Mouse (Mus musculus): Measurements from ENCODE around the gene Dph2. TPM values are rescaled to one million over a fixed set of nuclear protein-coding genes. Genes with fewer than 3 reads are reported as not detected.

Dph2 gene
- total and polyA plus RNA-seq, 2 experiments from 2014 or later: 7.2 to 10.2 TPM

- Histone ChIP-seq H3K27me3 (ENCODE audit: control insufficient read depth, insufficient read depth, low read length) (no peaks in the 10 kb centered on the region), H3K9me3 (replicated peaks; ENCODE audit: control insufficient read depth, low read length) (no peaks in the 10 kb centered on the region), H3K27ac (ENCODE audit: low read depth) (no peak overlapping the region), H3K4me3 (ENCODE audit: low read depth, low read length) (no peak overlapping the region), H3K9ac (replicated peaks; ENCODE audit: low read depth, low read length) (no peak overlapping the region), H3K4me2 (ENCODE audit: low read depth, low read length) (no peak overlapping the region), H3K36me3 (replicated peaks; ENCODE audit: control insufficient read depth, insufficient read depth, low read length) (no peaks in the 10 kb centered on the region), H3K4me1 (ENCODE audit: control insufficient read depth, insufficient read depth) (no peaks in the 10 kb centered on the region)
- TF ChIP-seq CTCF (IDR thresholded peaks at IDR 0.05; ENCODE audit: low read depth): no peak
- no peak for TF ChIP-seq EP300 (IDR thresholded peaks at IDR 0.05; ENCODE audit: low read depth)
- ATAC-seq (ENCODE audit: insufficient read depth, low read depth) (no peak), DNase-seq (ENCODE audit: low spot score) (no peak)
- WGBS: 62% methylated on average over 7 of the region's 7 CpGs
These were observed 41.0 kb downstream of the Dph2 start for GRCm38 (mm10) chr4:117850871-117851270.

- no peak overlapping the region for H3K9ac ChIP-seq (replicated peaks; ENCODE audit: low read depth, low read length)
- H3K4me3 ChIP-seq (ENCODE audit: low read depth, low read length): no peak overlapping the region
- H3K9me3 ChIP-seq (replicated peaks; ENCODE audit: control insufficient read depth, low read length): no peaks in the 10 kb centered on the region
- DNase-seq (ENCODE audit: low spot score) (no peak), ATAC-seq (ENCODE audit: insufficient read depth, low read depth) (no peak)
- H3K4me1 ChIP-seq (ENCODE audit: control insufficient read depth, insufficient read depth): no peaks in the 10 kb centered on the region
- H3K4me2 ChIP-seq (ENCODE audit: low read depth, low read length): no peak overlapping the region
- no peak for TF ChIP-seq CTCF (IDR thresholded peaks at IDR 0.05; ENCODE audit: low read depth)
- TF ChIP-seq EP300 (IDR thresholded peaks at IDR 0.05; ENCODE audit: low read depth): no peak
- 72% methylated on average over 7 of the region's 7 CpGs for WGBS
- no peaks in the 10 kb centered on the region for H3K27me3 ChIP-seq (ENCODE audit: control insufficient read depth, insufficient read depth, low read length)
- no peaks in the 10 kb centered on the region for H3K36me3 ChIP-seq (replicated peaks; ENCODE audit: control insufficient read depth, insufficient read depth, low read length)
- no peak overlapping the region for H3K27ac ChIP-seq (ENCODE audit: low read depth)
These were observed 41.7 kb downstream of the Dph2 start for GRCm38 (mm10) chr4:117850176-117850575.

- H3K9me3 ChIP-seq (replicated peaks; ENCODE audit: control insufficient read depth, low read length): no peaks in the 10 kb centered on the region
- no peaks in the 10 kb centered on the region for H3K36me3 ChIP-seq (replicated peaks; ENCODE audit: control insufficient read depth, insufficient read depth, low read length)
- ATAC-seq (ENCODE audit: insufficient read depth, low read depth) (no peak), DNase-seq (ENCODE audit: low spot score) (no peak)
- no peak overlapping the region for H3K4me2 ChIP-seq (ENCODE audit: low read depth, low read length)
- 75% methylated on average over 5 of the region's 5 CpGs for WGBS
- no peak overlapping the region for H3K4me3 ChIP-seq (ENCODE audit: low read depth, low read length)
- no peaks in the 10 kb centered on the region for H3K27me3 ChIP-seq (ENCODE audit: control insufficient read depth, insufficient read depth, low read length)
- no peak for TF ChIP-seq EP300 (IDR thresholded peaks at IDR 0.05; ENCODE audit: low read depth)
- no peak overlapping the region for H3K27ac ChIP-seq (ENCODE audit: low read depth)
- no peaks in the 10 kb centered on the region for H3K4me1 ChIP-seq (ENCODE audit: control insufficient read depth, insufficient read depth)
- no peak overlapping the region for H3K9ac ChIP-seq (replicated peaks; ENCODE audit: low read depth, low read length)
These were observed 42.3 kb downstream of the Dph2 start for GRCm38 (mm10) chr4:117849506-117849905.

- no peak overlapping the region for H3K9ac ChIP-seq (replicated peaks; ENCODE audit: low read depth, low read length)
- H3K27me3 ChIP-seq (ENCODE audit: control insufficient read depth, insufficient read depth, low read length): no peaks in the 10 kb centered on the region
- 58% methylated on average over 17 of the region's 17 CpGs for WGBS
- no peaks in the 10 kb centered on the region for H3K4me1 ChIP-seq (ENCODE audit: control insufficient read depth, insufficient read depth)
- no peak for ATAC-seq (ENCODE audit: insufficient read depth, low read depth)
- no peak overlapping the region for H3K27ac ChIP-seq (ENCODE audit: low read depth)
- TF ChIP-seq EP300 (IDR thresholded peaks at IDR 0.05; ENCODE audit: low read depth) (no peak), CTCF (IDR thresholded peaks at IDR 0.05; ENCODE audit: low read depth) (no peak)
- H3K4me3 ChIP-seq (ENCODE audit: low read depth, low read length): no peak overlapping the region
- no peak overlapping the region for H3K4me2 ChIP-seq (ENCODE audit: low read depth, low read length)
- DNase-seq (ENCODE audit: low spot score): no peak
- H3K36me3 ChIP-seq (replicated peaks; ENCODE audit: control insufficient read depth, insufficient read depth, low read length): no peaks in the 10 kb centered on the region
- H3K9me3 ChIP-seq (replicated peaks; ENCODE audit: control insufficient read depth, low read length): no peaks in the 10 kb centered on the region
These were observed 42.8 kb downstream of the Dph2 start for GRCm38 (mm10) chr4:117849063-117849462.

GRCm38 (mm10) chr4:117847011-117847410 is 44.8 kb downstream of the Dph2 start:
- no peaks in the 10 kb centered on the region for H3K4me1 ChIP-seq (ENCODE audit: control insufficient read depth, insufficient read depth)
- no peak overlapping the region for H3K4me2 ChIP-seq (ENCODE audit: low read depth, low read length)
- no peaks in the 10 kb centered on the region for H3K27me3 ChIP-seq (ENCODE audit: control insufficient read depth, insufficient read depth, low read length)
- H3K9ac ChIP-seq (replicated peaks; ENCODE audit: low read depth, low read length): no peak overlapping the region
- ATAC-seq (ENCODE audit: insufficient read depth, low read depth) (no peak), DNase-seq (ENCODE audit: low spot score) (no peak)
- no peak overlapping the region for H3K27ac ChIP-seq (ENCODE audit: low read depth)
- TF ChIP-seq EP300 (IDR thresholded peaks at IDR 0.05; ENCODE audit: low read depth) (no peak), CTCF (IDR thresholded peaks at IDR 0.05; ENCODE audit: low read depth) (no peak)
- no peak overlapping the region for H3K4me3 ChIP-seq (ENCODE audit: low read depth, low read length)
- 61% methylated on average over 2 of the region's 2 CpGs for WGBS
- no peaks in the 10 kb centered on the region for H3K36me3 ChIP-seq (replicated peaks; ENCODE audit: control insufficient read depth, insufficient read depth, low read length)
- H3K9me3 ChIP-seq (replicated peaks; ENCODE audit: control insufficient read depth, low read length): no peaks in the 10 kb centered on the region

GRCm38 (mm10) chr4:117846261-117846660 is 45.6 kb downstream of the Dph2 start:
- DNase-seq (ENCODE audit: low spot score): no peak
- WGBS: 93% methylated on average over 4 of the region's 4 CpGs

More at GRCm38 (mm10) chr4:117846261-117846660, 45.6 kb downstream of the Dph2 start:
- no peaks in the 10 kb centered on the region for H3K27me3 ChIP-seq (ENCODE audit: control insufficient read depth, insufficient read depth, low read length)
- no peak for TF ChIP-seq CTCF (IDR thresholded peaks at IDR 0.05; ENCODE audit: low read depth)
- TF ChIP-seq EP300 (IDR thresholded peaks at IDR 0.05; ENCODE audit: low read depth): no peak
- no peak overlapping the region for H3K9ac ChIP-seq (replicated peaks; ENCODE audit: low read depth, low read length)
- H3K9me3 ChIP-seq (replicated peaks; ENCODE audit: control insufficient read depth, low read length): no peaks in the 10 kb centered on the region
- H3K27ac ChIP-seq (ENCODE audit: low read depth): no peak overlapping the region
- no peaks in the 10 kb centered on the region for H3K36me3 ChIP-seq (replicated peaks; ENCODE audit: control insufficient read depth, insufficient read depth, low read length)
- H3K4me2 ChIP-seq (ENCODE audit: low read depth, low read length): no peak overlapping the region
- no peak for ATAC-seq (ENCODE audit: insufficient read depth, low read depth)
- no peaks in the 10 kb centered on the region for H3K4me1 ChIP-seq (ENCODE audit: control insufficient read depth, insufficient read depth)
- no peak overlapping the region for H3K4me3 ChIP-seq (ENCODE audit: low read depth, low read length)
